Mouse (Mus musculus) cerebellum, adult 2 months (tissue): ENCODE measurements at regions not wholly inside any gene's neighbourhood (a gene's known extent, or its start where the extent isn't known, plus 50 kb on each side); places are given as distances from the start of the nearest gene placed in this dataset.
A peak's percentile ranks its signal among the peaks of the same experiment; 100 is the strongest.

Source experiments
- DNase-seq, 2 experiments: peaks; one replicate each; pipeline ENCODE4 v3.0.0; 2021
- H3K27ac ChIP-seq: fragments of 200-500 bp; 2 replicates; pipeline ENCODE4 v1.5.1; 2012; ENCODE audit warnings: low read length, control low read depth, inconsistent platforms; ENCODE audit not compliant: insufficient read depth
- H3K27me3 ChIP-seq: fragments of 200-500 bp; 2 replicates; pipeline ENCODE4 v1.6.1; 2012; ENCODE audit warnings: inconsistent platforms, mild to moderate bottlenecking, low read length, moderate library complexity; ENCODE audit not compliant: control insufficient read depth, insufficient read depth
- H3K4me1 ChIP-seq: fragments of 200-500 bp; 2 replicates; pipeline ENCODE4 v1.6.1; 2011; ENCODE audit warnings: low read length; ENCODE audit not compliant: control insufficient read depth, insufficient read depth
- H3K4me3 ChIP-seq: fragments of 200-500 bp; replicated peaks from 2 replicates; pipeline ENCODE3; 2011; ENCODE audit warnings: mild to moderate bottlenecking, low read depth, low read length, control low read depth; ENCODE audit not compliant: insufficient read depth
- CTCF ChIP-seq: fragments of 200-500 bp; IDR thresholded peaks from 2 replicates; pipeline ENCODE4 v1.5.1; 2011; ENCODE audit warnings: low read depth, mild to moderate bottlenecking, control low read depth, low read length, moderate library complexity, borderline replicate concordance; ENCODE audit not compliant: insufficient read depth
- POLR2A ChIP-seq: fragments of 200-500 bp; IDR thresholded peaks from 2 replicates; pipeline ENCODE4 v1.6.1; 2011; ENCODE audit warnings: low read length, control low read depth, borderline replicate concordance; ENCODE audit not compliant: insufficient read depth
- WGBS: fragments of 180-500 bp; shearing (Covaris S2); methylation state at CpG from one replicate; pipeline ENCODE4 v1.1.7; 2018; 5-methylcytosine and 5-hydroxymethylcytosine counted together

DNA sequence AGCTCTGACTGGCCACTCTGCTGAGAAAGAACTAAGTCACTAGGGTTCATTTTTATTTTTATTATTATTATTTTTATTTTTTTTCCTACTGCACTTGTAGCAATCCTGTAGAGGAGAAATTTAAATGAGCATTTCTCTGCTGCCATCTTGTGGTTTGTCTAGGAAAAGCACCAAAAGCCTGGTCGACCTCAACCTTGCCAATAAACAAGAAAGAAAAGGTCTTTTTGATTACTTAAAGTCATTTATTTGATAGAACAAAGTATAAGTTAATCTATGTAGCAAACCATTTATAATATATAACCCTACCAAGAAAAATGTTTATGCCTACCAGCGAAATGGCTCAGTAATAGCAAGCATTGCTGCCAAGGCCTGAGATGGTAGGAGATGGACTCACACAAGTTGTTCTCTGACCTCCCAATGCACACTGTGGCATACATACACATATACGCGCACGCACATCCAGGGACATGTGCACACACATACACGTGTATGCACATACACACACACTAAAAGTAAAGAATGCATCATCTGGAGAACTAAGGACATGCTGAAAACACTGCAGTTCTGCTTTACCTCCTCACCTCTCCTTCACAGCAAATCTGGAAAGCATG lies 566.1 kb downstream of the 1700064H15Rik start:
- H3K4me3 ChIP-seq = no peak overlapping the region
- TF ChIP-seq CTCF (peak; percentile 25; the same call in 1 of the 2 replicates), POLR2A (no peak)
- H3K27ac ChIP-seq = no peak overlapping the region
- peak; percentile 44 to 51 for DNase-seq
- no peaks in the 10 kb centered on the region for H3K4me1 ChIP-seq
- 34% methylated on average over 6 of the region's 6 CpGs for WGBS
- no peaks in the 10 kb centered on the region for H3K27me3 ChIP-seq

DNA sequence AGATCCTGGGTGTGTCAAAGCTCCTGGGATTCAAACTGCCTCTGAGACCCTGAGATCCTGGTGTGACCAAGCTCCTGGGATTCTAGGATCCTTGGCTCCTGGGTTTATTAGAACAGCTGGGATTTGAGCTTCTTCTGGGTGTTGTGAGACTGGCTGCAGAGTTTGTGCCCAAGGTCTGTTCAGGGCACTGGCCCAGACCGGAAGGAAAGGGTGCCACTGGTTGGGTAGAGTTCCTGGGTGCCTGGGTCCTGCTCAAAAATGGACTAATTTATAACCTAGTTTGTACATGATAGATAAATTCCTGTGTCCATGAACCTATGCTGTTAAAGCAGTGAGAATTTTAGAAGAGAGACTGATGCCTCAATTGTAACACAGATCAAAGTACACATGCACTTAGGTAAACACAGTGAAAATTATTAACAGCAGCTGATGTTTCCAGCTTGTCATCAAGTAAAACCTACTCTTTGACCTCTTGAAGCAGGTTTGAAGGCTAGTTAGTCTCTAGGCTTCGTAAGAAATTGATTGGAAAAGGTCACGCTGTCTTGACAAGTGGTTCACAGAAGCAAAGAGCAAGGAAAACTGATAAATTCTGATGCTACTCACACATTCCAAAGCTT lies 561.2 kb downstream of the 1700064H15Rik start:
- H3K27ac ChIP-seq = no peak overlapping the region
- TF ChIP-seq CTCF = no peak
- no peak for TF ChIP-seq POLR2A
- H3K4me1 ChIP-seq = no peaks in the 10 kb centered on the region
- WGBS = 95% methylated on average over 3 of the region's 3 CpGs
- no peaks in the 10 kb centered on the region for H3K27me3 ChIP-seq
- H3K4me3 ChIP-seq = no peak overlapping the region
- DNase-seq = no peak
